Mouse (Mus musculus) neural tube, embryonic 11.5 days (tissue): ENCODE data around the gene Pecam1. TPM values are rescaled to one million over a fixed set of nuclear protein-coding genes. Genes with fewer than 3 reads are reported as not detected.
A peak's percentile ranks its signal among the peaks of the same experiment; 100 is the strongest.
"Not testable (repeated sequence)": the region's sequence is repeated elsewhere in the genome, so short reads cannot be mapped to it uniquely, and the experiment has no call there.

Experiments used
- ATAC-seq: fragments of 200-750 bp; cut with Nextera tagmentation; 2 replicates; pipeline ENCODE4 v1.8.0; 2017; ENCODE audit warnings: moderate number of reproducible peaks, mild to moderate bottlenecking, moderate TSS enrichment, moderate library complexity; ENCODE audit not compliant: insufficient read depth, low FRiP score, low TSS enrichment
- DNase-seq: peaks from one replicate; pipeline ENCODE4 v3.0.0-alpha.2; 2015; ENCODE audit warnings: low spot score
- H3K27ac ChIP-seq: fragments of 300-500 bp; sonication (generic); 2 replicates; pipeline ENCODE4 v1.5.1; 2014; ENCODE audit warnings: low read depth, mild to moderate bottlenecking, low read length
- H3K27me3 ChIP-seq: fragments of 300-500 bp; sonication (generic); 2 replicates; pipeline ENCODE4 v1.6.1; 2014; ENCODE audit warnings: mild to moderate bottlenecking, low read length, mixed read lengths; ENCODE audit not compliant: control insufficient read depth, insufficient read depth
- H3K36me3 ChIP-seq: fragments of 300-500 bp; sonication (generic); 2 replicates; pipeline ENCODE4 v1.6.1; 2014; ENCODE audit warnings: mild to moderate bottlenecking, low read length, moderate library complexity, mixed read lengths; ENCODE audit not compliant: control insufficient read depth, insufficient read depth
- H3K4me1 ChIP-seq: fragments of 300-500 bp; sonication (generic); 2 replicates; pipeline ENCODE4 v1.6.1; 2014; ENCODE audit warnings: low read length, mixed read lengths; ENCODE audit not compliant: control insufficient read depth, insufficient read depth
- H3K4me2 ChIP-seq: fragments of 300-500 bp; sonication (generic); 2 replicates; pipeline ENCODE4 v1.6.1; 2014; ENCODE audit warnings: low read depth, mild to moderate bottlenecking, moderate library complexity
- H3K4me3 ChIP-seq: fragments of 300-500 bp; sonication (generic); 2 replicates; pipeline ENCODE4 v1.5.1; 2014; ENCODE audit warnings: low read depth, low read length
- H3K9ac ChIP-seq: fragments of 300-500 bp; sonication (generic); 2 replicates; pipeline ENCODE4 v1.6.1; 2014; ENCODE audit warnings: mild to moderate bottlenecking, low read length
- H3K9me3 ChIP-seq: fragments of 300-500 bp; sonication (generic); 2 replicates; pipeline ENCODE4 v1.6.1; 2016; ENCODE audit warnings: low read length; ENCODE audit not compliant: control insufficient read depth
- WGBS: fragments of 180-500 bp; shearing (Covaris S2); extraction: QIAGEN DNeasy Blood & Tissue Kit; methylation state at CpG from one replicate; pipeline ENCODE4 v1.1.7; 2014; 5-methylcytosine and 5-hydroxymethylcytosine counted together
- polyA plus RNA-seq: library from polyadenylated mRNA; unstranded; fragments of >200 nt; fragmentation: Nextera tagmentation; extraction: Ambion mirVana; gene quantifications from 2 replicates; pipeline ENCODE4 v1.2.1, GENCODE M21; 2014

Pecam1 gene
- polyA plus RNA-seq, 1 experiment from 2014 or later, result 24.9 TPM

- no peak overlapping the region for H3K9ac ChIP-seq
- no peak overlapping the region for H3K4me2 ChIP-seq
- no peaks in the 10 kb centered on the region for H3K27me3 ChIP-seq
- no peaks in the 10 kb centered on the region for H3K36me3 ChIP-seq
- no peak overlapping the region for H3K4me3 ChIP-seq
- DNase-seq, result no peak
- 79% methylated on average over 8 of the region's 8 CpGs for WGBS
- H3K27ac ChIP-seq, result no peak overlapping the region
- H3K4me1 ChIP-seq, result peaks cover 2% of the 10 kb centered on the region; the same call in 1 of the 2 replicates
- no peak for ATAC-seq
- H3K9me3 ChIP-seq, result no peaks in the 10 kb centered on the region
These were observed 85.7 kb downstream of the Pecam1 start for GRCm38 (mm10) chr11:106664691-106665090.

GRCm38 (mm10) chr11:106663838-106664237 is 86.6 kb downstream of the Pecam1 start:
- Histone ChIP-seq H3K4me1 (no peaks in the 10 kb centered on the region; the same call in 1 of the 2 replicates), H3K27ac (no peak overlapping the region), H3K4me2 (no peak overlapping the region), H3K4me3 (no peak overlapping the region), H3K9me3 (no peaks in the 10 kb centered on the region), H3K9ac (no peak overlapping the region), H3K27me3 (no peaks in the 10 kb centered on the region), H3K36me3 (no peaks in the 10 kb centered on the region)
- WGBS, result 63% methylated on average over 6 of the region's 6 CpGs
- DNase-seq (no peak), ATAC-seq (no peak)

DNA sequence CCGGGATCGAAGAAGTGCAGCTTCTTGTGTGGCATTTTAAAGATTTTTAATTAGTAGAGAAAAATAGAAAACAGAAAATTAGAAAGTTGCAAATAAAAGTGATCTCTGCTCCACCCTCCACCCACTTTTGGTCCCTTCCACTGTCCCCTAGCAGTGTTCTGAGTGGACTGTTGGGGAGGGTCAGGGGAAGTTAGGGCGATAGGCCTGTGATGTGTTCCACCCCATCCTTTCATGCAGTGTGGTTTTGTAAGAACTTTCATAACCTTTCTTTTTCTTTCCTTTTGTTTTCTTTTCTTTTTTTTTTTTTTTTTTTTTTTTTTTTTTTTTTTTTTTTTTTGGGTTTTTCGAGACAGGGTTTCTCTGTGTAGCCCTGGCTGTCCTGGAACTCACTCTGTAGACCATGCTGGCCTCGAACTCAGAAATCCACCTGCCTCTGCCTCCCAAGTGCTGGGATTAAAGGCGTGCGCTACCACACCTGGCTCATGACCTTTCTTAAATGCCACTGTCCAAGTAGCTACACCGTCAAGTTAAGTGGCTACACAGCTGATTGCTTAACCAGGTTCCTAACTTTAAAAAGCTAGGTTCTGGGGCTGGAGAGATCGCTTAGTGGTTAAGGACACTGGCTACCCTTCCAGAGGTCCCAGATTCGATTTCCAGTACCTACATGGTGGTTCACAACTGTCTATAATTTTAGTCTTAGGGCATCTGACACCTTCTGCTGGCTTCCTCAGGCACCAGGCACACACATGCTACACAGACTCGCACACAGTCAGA is 87.6 kb downstream of the Pecam1 start:
- ATAC-seq, result no peak
- DNase-seq, result no peak
- no peak overlapping the region for H3K27ac ChIP-seq
- no peak overlapping the region for H3K4me2 ChIP-seq
- no peak overlapping the region for H3K4me3 ChIP-seq
- H3K9me3 ChIP-seq, result no peaks in the 10 kb centered on the region
- H3K36me3 ChIP-seq, result no peaks in the 10 kb centered on the region
- no peaks in the 10 kb centered on the region; the same call in 1 of the 2 replicates for H3K4me1 ChIP-seq
- H3K9ac ChIP-seq, result no peak overlapping the region
- H3K27me3 ChIP-seq, result no peaks in the 10 kb centered on the region
- 88% methylated on average over 10 of the region's 11 CpGs for WGBS

- Histone ChIP-seq H3K4me1 (no peaks in the 10 kb centered on the region; the same call in 1 of the 2 replicates), H3K27me3 (no peaks in the 10 kb centered on the region), H3K9ac (0 out of 2 replicates have a peak overlapping the region, but pooled peaks have one; percentile 5), H3K27ac (peak overlapping the region; percentile 11), H3K9me3 (no peaks in the 10 kb centered on the region), H3K36me3 (no peaks in the 10 kb centered on the region), H3K4me3 (no peak overlapping the region), H3K4me2 (no peak overlapping the region)
- DNase-seq (peak; percentile 25), ATAC-seq (no peak)
- WGBS, result 69% methylated on average over 13 of the region's 13 CpGs
These were observed 89.9 kb downstream of the Pecam1 start for GRCm38 (mm10) chr11:106660453-106661081.

- peak overlapping the region; percentile 11; the same call in 1 of the 2 replicates for H3K27ac ChIP-seq
- no peak overlapping the region for H3K4me3 ChIP-seq
- H3K4me2 ChIP-seq, result no peak overlapping the region
- no peak for DNase-seq
- H3K9me3 ChIP-seq, result no peaks in the 10 kb centered on the region
- WGBS, result 59% methylated on average over 15 of the region's 15 CpGs
- no peak overlapping the region for H3K9ac ChIP-seq
- H3K36me3 ChIP-seq, result no peaks in the 10 kb centered on the region
- ATAC-seq, result no peak
- no peaks in the 10 kb centered on the region; the same call in 1 of the 2 replicates for H3K4me1 ChIP-seq
- H3K27me3 ChIP-seq, result no peaks in the 10 kb centered on the region
These were observed 90.7 kb downstream of the Pecam1 start for GRCm38 (mm10) chr11:106659598-106660295.

GRCm38 (mm10) chr11:106658051-106658880 is 92.2 kb downstream of the Pecam1 start:
- no peak for ATAC-seq
- H3K27me3 ChIP-seq, result no peaks in the 10 kb centered on the region
- H3K27ac ChIP-seq, result no peak overlapping the region
- H3K4me2 ChIP-seq, result no peak overlapping the region
- H3K4me1 ChIP-seq, result no peaks in the 10 kb centered on the region; the same call in 1 of the 2 replicates
- peak; percentile 39 for DNase-seq
- 0 out of 2 replicates have a peak overlapping the region, but pooled peaks have one; percentile 24 for H3K9ac ChIP-seq
- H3K9me3 ChIP-seq, result no peaks in the 10 kb centered on the region
- H3K4me3 ChIP-seq, result no peak overlapping the region
- 40% methylated on average over 14 of the region's 14 CpGs for WGBS
- no peaks in the 10 kb centered on the region for H3K36me3 ChIP-seq

DNA sequence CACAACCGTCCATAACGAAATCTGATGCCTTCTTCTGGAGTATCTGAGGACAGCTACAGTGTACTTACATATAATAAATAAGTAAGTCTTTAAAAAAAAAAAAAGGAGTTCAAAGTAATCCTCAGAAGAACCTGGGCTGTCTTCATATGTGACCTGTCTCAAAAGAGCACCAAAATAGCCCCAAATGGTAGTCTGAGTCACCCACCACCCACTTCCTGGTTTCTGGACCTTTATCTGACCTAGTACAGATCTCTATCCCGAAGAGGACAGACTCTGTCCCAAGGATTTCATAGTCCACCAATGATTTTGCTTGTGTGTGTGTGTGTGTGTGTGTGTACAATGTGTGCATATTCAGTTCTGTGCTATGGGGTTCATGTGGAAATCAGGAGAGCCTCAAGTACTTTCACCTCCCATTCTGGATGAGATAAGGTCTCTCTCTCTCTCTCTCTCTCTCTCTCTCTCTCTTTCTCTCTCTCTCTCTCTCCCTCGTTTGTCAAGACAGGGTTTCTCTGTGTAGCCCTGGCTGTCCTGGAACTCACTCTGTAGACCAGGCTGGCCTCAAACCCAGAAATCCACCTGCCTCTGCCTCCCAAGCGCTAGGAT is 93.4 kb downstream of the Pecam1 start:
- not testable (repeated sequence) for H3K9me3 ChIP-seq, ATAC-seq, H3K36me3 ChIP-seq, H3K9ac ChIP-seq, H3K4me1 ChIP-seq, H3K4me3 ChIP-seq, H3K4me2 ChIP-seq, H3K27me3 ChIP-seq, DNase-seq, H3K27ac ChIP-seq
- WGBS, result 87% methylated on average over 5 of the region's 5 CpGs

GRCm38 (mm10) chr11:106648347-106648746 is 102.1 kb downstream of the Pecam1 start:
- ATAC-seq, result no peak
- Histone ChIP-seq H3K4me2 (no peak overlapping the region), H3K27me3 (no peaks in the 10 kb centered on the region), H3K9ac (no peak overlapping the region), H3K4me1 (no peaks in the 10 kb centered on the region; the same call in 1 of the 2 replicates), H3K36me3 (no peaks in the 10 kb centered on the region), H3K4me3 (no peak overlapping the region), H3K27ac (no peak overlapping the region), H3K9me3 (no peaks in the 10 kb centered on the region)
- peak; percentile 82 for DNase-seq
- 30% methylated on average over 13 of the region's 13 CpGs for WGBS
